Comparison of ENCODE assay signal across 17 mouse cellular contexts in genomic region chr4:63570208-63570781, GRCm38 (mm10). TPM values are rescaled to one million over a fixed set of nuclear protein-coding genes. Genes with fewer than 3 reads are reported as not detected.
DNase-seq lines count a peak whose midpoint lies in the region; ATAC-seq lines count a peak whose summit lies in the region.
"Had no signal": no experiment of that assay in that cellular context is flagged by ENCODE, and none has a peak within 500 bp of the region (broad histone marks: within the 10 kb centered on the region; RNA-seq: fewer than 3 reads in every experiment).

No protein-coding gene starts in this region.

- H3K4me1 ChIP-seq in hindbrain, embryonic 14.5 days (replicated peaks; ENCODE audit: control insufficient read depth, insufficient read depth, low read length) = peaks cover 8% of the 10 kb centered on the region
- H3K4me1 ChIP-seq in hindbrain, embryonic 11.5 days (replicated peaks; ENCODE audit: control insufficient read depth, insufficient read depth, low read length) = peaks cover 3% of the 10 kb centered on the region
- peaks cover 10% of the 10 kb centered on the region; the same call in 1 of the 2 replicates for H3K4me1 ChIP-seq in midbrain, embryonic 12.5 days

- no peak overlapping the region for H3K4me3 ChIP-seq in hindbrain, embryonic 14.5 days (replicated peaks; ENCODE audit: low read length)
- H3K4me3 ChIP-seq in hindbrain, embryonic 11.5 days (ENCODE audit: low read depth, low read length) = no peak overlapping the region
- no peak overlapping the region for H3K4me3 ChIP-seq in midbrain, embryonic 12.5 days

- no peaks in the 10 kb centered on the region for H3K9me3 ChIP-seq in hindbrain, embryonic 14.5 days (ENCODE audit: control insufficient read depth, low read length)
- H3K9me3 ChIP-seq in hindbrain, embryonic 11.5 days (ENCODE audit: control insufficient read depth, low read length) = no peaks in the 10 kb centered on the region
- H3K9me3 ChIP-seq in midbrain, embryonic 12.5 days = no peaks in the 10 kb centered on the region

- H3K9ac ChIP-seq in hindbrain, embryonic 14.5 days = no peak overlapping the region
- no peak overlapping the region for H3K9ac ChIP-seq in hindbrain, embryonic 11.5 days (ENCODE audit: low read depth, low read length)
- 0 out of 2 replicates have a peak overlapping the region, but pooled peaks have one; percentile 15 for H3K9ac ChIP-seq in midbrain, embryonic 12.5 days (replicated peaks)
- H3K9ac ChIP-seq: liver, postnatal 0 days had no signal

- no peaks in the 10 kb centered on the region for H3K27me3 ChIP-seq in hindbrain, embryonic 14.5 days (ENCODE audit: control insufficient read depth, insufficient read depth, low read length)
- no peaks in the 10 kb centered on the region for H3K27me3 ChIP-seq in hindbrain, embryonic 11.5 days (ENCODE audit: control insufficient read depth, insufficient read depth, low read length)
- no peaks in the 10 kb centered on the region for H3K27me3 ChIP-seq in midbrain, embryonic 12.5 days

- peak; percentile 22; the same call in 1 of the 2 replicates for ATAC-seq in hindbrain, embryonic 14.5 days (ENCODE audit: low FRiP score)
- no peak for ATAC-seq in hindbrain, embryonic 11.5 days (ENCODE audit: low FRiP score)
- ATAC-seq in midbrain, embryonic 12.5 days (ENCODE audit: low FRiP score, low read depth) = no peak
- ATAC-seq: liver, postnatal 0 days had no signal

- H3K27ac ChIP-seq in hindbrain, embryonic 14.5 days = peak overlapping the region; percentile 34
- no peak overlapping the region for H3K27ac ChIP-seq in hindbrain, embryonic 11.5 days (ENCODE audit: low read depth, low read length)
- H3K27ac ChIP-seq in midbrain, embryonic 12.5 days (replicated peaks) = no peak overlapping the region
- H3K27ac ChIP-seq: stomach, postnatal 0 days had no signal

- H3K4me2 ChIP-seq in hindbrain, embryonic 14.5 days (replicated peaks) = no peak overlapping the region
- H3K4me2 ChIP-seq in hindbrain, embryonic 11.5 days (replicated peaks; ENCODE audit: low read depth, low read length) = no peak overlapping the region
- no peak overlapping the region for H3K4me2 ChIP-seq in midbrain, embryonic 12.5 days (replicated peaks)

- WGBS in hindbrain, embryonic 14.5 days = 24% methylated on average over 7 of the region's 7 CpGs
- WGBS in hindbrain, embryonic 11.5 days = 22% methylated on average over 7 of the region's 7 CpGs
- 19% methylated on average over 7 of the region's 7 CpGs for WGBS in midbrain, embryonic 12.5 days

- no peak for DNase-seq in hindbrain, embryonic 14.5 days (ENCODE audit: low spot score)
- no peak for DNase-seq in hindbrain, embryonic 11.5 days (ENCODE audit: low spot score)
- DNase-seq in embryo, embryonic 10.5 days (ENCODE audit: low spot score) = peak; percentile 57
- peak; percentile 37 for DNase-seq in fibroblast of lung, adult 2 months (ENCODE audit: low read depth)
- no peak for DNase-seq in gastrocnemius, postnatal 25 days
- no peak for DNase-seq in layer of hippocampus, postnatal 10 days (ENCODE audit: low spot score in 2 of 2)
- no peak for DNase-seq in T-cell, adult 2 months (ENCODE audit: low spot score)
- DNase-seq: cerebellum, postnatal 36 days; heart, adult 18-20 months; kidney, adult 18-20 months; liver, postnatal 0 days had no signal

- H3K36me3 ChIP-seq in hindbrain, embryonic 14.5 days (replicated peaks; ENCODE audit: control insufficient read depth, insufficient read depth) = no peaks in the 10 kb centered on the region
- no peaks in the 10 kb centered on the region for H3K36me3 ChIP-seq in hindbrain, embryonic 11.5 days (ENCODE audit: control insufficient read depth, insufficient read depth, low read length)
- H3K36me3 ChIP-seq in midbrain, embryonic 12.5 days = no peaks in the 10 kb centered on the region

RNA-seq across cellular contexts. Expression of gene Tmem268, which starts 11.7 kb away (rescaled TPM):
- polyA plus RNA-seq in hindbrain, embryonic 14.5 days (2014; fragmentation: Nextera tagmentation; extraction: Ambion mirVana) = 4.5 and 4.8 TPM in 2 replicates
- polyA plus RNA-seq in hindbrain, embryonic 11.5 days (2014; fragmentation: Nextera tagmentation; extraction: Ambion mirVana) = 4.7 and 4.8 TPM in 2 replicates
- 4.8 and 5.2 TPM in 2 replicates for polyA plus RNA-seq in midbrain, embryonic 12.5 days (2016; fragmentation: Nextera tagmentation; extraction: Ambion mirVana)
- total RNA-seq in gastrocnemius, postnatal 25 days (2021) = 10 to 100 TPM; 10.4 to 12.1 TPM
- total RNA-seq in layer of hippocampus, postnatal 10 days (2021) = 1 to 10 TPM; 6.8 to 7.0 TPM

RNA-seq across cellular contexts. Expression of gene Atp6v1g1, which starts 25.7 kb away (rescaled TPM):
- polyA plus RNA-seq in hindbrain, embryonic 14.5 days (2014; fragmentation: Nextera tagmentation; extraction: Ambion mirVana) = 409 and 428 TPM in 2 replicates
- polyA plus RNA-seq in hindbrain, embryonic 11.5 days (2014; fragmentation: Nextera tagmentation; extraction: Ambion mirVana) = 424 and 428 TPM in 2 replicates
- 358 and 367 TPM in 2 replicates for polyA plus RNA-seq in midbrain, embryonic 12.5 days (2016; fragmentation: Nextera tagmentation; extraction: Ambion mirVana)
- 100 to 1,000 TPM; 203 to 223 TPM for total RNA-seq in gastrocnemius, postnatal 25 days (2021)
- total RNA-seq in layer of hippocampus, postnatal 10 days (2021) = 100 to 1,000 TPM; 131 to 135 TPM

RNA-seq across cellular contexts. Expression of gene Gm11213, which starts 34.8 kb away (rescaled TPM):
- polyA plus RNA-seq in hindbrain, embryonic 14.5 days (2014; fragmentation: Nextera tagmentation; extraction: Ambion mirVana) = not detected in 2 replicates
- not detected in 2 replicates for polyA plus RNA-seq in hindbrain, embryonic 11.5 days (2014; fragmentation: Nextera tagmentation; extraction: Ambion mirVana)
- not detected in 2 replicates for polyA plus RNA-seq in midbrain, embryonic 12.5 days (2016; fragmentation: Nextera tagmentation; extraction: Ambion mirVana)
- not detected for total RNA-seq in gastrocnemius, postnatal 25 days (2021)
- total RNA-seq in layer of hippocampus, postnatal 10 days (2021) = not detected
- total RNA-seq: heart, adult 18-20 months; heart, postnatal 25 days; layer of hippocampus, adult 8-10 months; left cerebral cortex, postnatal 25 days had no signal
- polyA plus RNA-seq: liver, postnatal 0 days; small intestine, adult 2 months; stomach, postnatal 0 days had no signal

RNA-seq across cellular contexts. Expression of gene Tex48, which starts 51.9 kb away (rescaled TPM):
- polyA plus RNA-seq in hindbrain, embryonic 14.5 days (2014; fragmentation: Nextera tagmentation; extraction: Ambion mirVana) = not detected in 2 replicates
- polyA plus RNA-seq in hindbrain, embryonic 11.5 days (2014; fragmentation: Nextera tagmentation; extraction: Ambion mirVana) = not detected in 2 replicates
- not detected in 2 replicates for polyA plus RNA-seq in midbrain, embryonic 12.5 days (2016; fragmentation: Nextera tagmentation; extraction: Ambion mirVana)
- not detected for total RNA-seq in gastrocnemius, postnatal 25 days (2021)
- total RNA-seq in layer of hippocampus, postnatal 10 days (2021) = not detected
- total RNA-seq: heart, adult 18-20 months; heart, postnatal 25 days; layer of hippocampus, adult 8-10 months; left cerebral cortex, postnatal 25 days had no signal
- polyA plus RNA-seq: liver, postnatal 0 days; small intestine, adult 2 months; stomach, postnatal 0 days had no signal

Comparison
In these comparisons a context has a peak if more than half of its experiments do, and no peak if none do; other contexts are left out.
1. DNase-seq: peak in embryo, embryonic 10.5 days (single experiment) and fibroblast of lung, adult 2 months (single experiment); none in hindbrain, embryonic 14.5 days (single experiment), hindbrain, embryonic 11.5 days (single experiment), gastrocnemius, postnatal 25 days (single experiment), layer of hippocampus, postnatal 10 days (0 of 2) and T-cell, adult 2 months (single experiment).